Mouse (Mus musculus): ENCODE data around the gene Spi1.

DNA sequence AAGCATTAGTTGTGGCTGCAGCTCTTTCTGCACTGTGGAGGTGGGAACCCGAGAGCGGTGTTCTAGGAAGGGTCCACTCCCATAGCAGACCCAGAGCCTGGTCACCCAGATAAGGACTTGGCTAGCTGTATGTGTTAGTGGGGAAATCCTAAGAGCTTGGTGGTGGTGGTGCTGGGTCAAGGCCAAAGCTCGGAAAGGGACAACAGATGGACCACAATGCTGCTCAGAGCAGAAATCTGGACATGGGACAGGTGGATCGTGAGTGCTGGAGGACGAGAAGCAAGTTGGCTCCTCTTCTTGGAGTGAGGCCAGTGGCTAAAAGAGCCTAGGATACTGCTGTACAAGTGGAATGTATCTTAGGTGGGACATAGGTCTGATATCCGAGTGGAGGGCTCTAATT, 37.4 kb downstream of the Spi1 start:
- TF ChIP-seq CTCF (IDR thresholded peaks at IDR 0.05; ENCODE audit: borderline replicate concordance, insufficient read depth, low read depth, low read length) (0 out of 2 replicates have a peak, but pooled peaks have one; percentile 3), POLR2A (IDR thresholded peaks at IDR 0.05; ENCODE audit: borderline replicate concordance, insufficient read depth, low read length) (no peak)
